Mouse (Mus musculus) MN1 (cell line): ENCODE measurements around the gene E130218I03Rik.

Experiments used
- DNase-seq: peaks from one replicate; pipeline ENCODE4 v3.0.0-alpha.2; 2016; ENCODE audit warnings: low spot score

E130218I03Rik gene

DNA sequence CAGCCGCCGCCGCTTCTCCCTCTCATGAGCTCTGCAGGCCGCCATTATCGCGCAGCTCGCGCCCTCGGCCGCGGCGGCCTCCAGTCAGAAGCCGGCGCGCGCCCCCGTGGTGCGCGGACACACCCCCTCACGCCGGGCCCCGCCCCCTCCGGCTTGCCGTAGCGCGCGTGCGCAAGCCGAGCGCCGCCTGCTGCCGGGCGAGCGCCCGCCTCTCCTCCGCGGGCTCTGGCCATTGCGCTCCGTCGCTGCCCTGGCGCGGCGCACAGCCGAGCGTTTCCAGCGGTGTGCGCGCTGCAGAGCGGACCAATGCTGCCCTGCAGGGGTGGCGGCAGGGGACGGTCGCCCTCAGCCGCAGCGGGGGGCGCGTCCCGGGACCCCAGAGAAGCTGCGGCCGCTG is 43.7 kb downstream of the E130218I03Rik start:
- peak; percentile 98 for DNase-seq

GRCm38 (mm10) chr4:134287575-134288025 is 44.1 kb downstream of the E130218I03Rik start, which contains the start of gene Pdik1l:
Gene Pdik1l (minus strand): TSS chr4:134287895.
- DNase-seq: peak; percentile 92

- DNase-seq: peak; percentile 23
These were observed 45.2 kb downstream of the E130218I03Rik start for GRCm38 (mm10) chr4:134288397-134289256.

GRCm38 (mm10) chr4:134292067-134292466 is 48.6 kb downstream of the E130218I03Rik start:
- DNase-seq: peak; percentile 83

GRCm38 (mm10) chr4:134293061-134293691 is 49.7 kb downstream of the E130218I03Rik start:
- peak; percentile 74 for DNase-seq

DNA sequence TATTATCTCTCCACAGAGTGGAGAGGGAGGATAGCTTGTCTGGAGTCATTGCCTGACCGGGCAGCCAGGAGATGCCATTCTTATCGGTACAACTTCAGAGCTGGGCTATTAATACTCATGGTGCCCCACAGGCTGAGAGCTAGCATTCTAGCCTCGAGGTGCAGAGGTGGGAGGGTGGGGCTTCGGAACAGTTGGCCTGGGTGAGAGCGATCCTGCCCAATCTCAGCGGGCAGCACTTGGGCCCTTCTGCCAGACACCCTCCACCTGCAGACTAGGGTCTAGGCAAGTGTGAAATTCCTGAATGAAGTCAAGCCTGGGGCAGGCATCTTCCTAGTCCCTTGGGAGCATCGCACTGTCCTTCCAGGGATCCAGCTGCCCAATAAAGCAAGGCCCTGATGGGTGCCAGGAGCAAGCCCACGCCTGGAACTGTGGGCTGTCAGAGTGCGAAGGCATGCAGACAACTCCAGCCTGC is 50.3 kb downstream of the E130218I03Rik start:
- peak; percentile 57 for DNase-seq
